Mouse (Mus musculus): ENCODE results near the gene March1.

DNA sequence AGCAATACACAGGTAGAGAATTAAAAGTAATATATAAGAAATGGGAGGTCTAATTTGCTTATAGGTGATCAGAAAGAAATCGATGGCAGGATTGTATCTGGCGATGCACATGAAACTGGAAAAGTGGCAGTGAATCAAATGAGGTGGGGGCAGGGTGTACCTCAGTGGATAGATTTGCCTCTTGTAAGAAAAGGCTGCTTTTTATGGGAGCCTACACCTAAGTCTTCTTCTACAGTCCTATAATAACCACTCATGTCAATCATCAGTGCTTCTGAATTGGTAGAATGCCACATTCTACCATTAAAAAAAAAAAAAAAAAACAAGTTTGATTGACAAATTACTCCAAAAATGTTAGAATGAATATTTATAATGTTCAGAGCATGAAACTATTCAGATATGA, 567.5 kb downstream of the March1 start:
- TF ChIP-seq CTCF (IDR thresholded peaks at IDR 0.05; ENCODE audit: low read depth, low read length) (no peak), POLR2A (IDR thresholded peaks at IDR 0.05; ENCODE audit: extremely low read depth, insufficient read depth, low read length) (no peak)

Data from liver, adult 2 months (tissue).